Mouse (Mus musculus) gastrocnemius, postnatal 10 days (tissue): Measurements from ENCODE around the gene Snx14. TPM values are rescaled to one million over a fixed set of nuclear protein-coding genes. Genes with fewer than 3 reads are reported as not detected.
"Not testable (repeated sequence)": the region's sequence is repeated elsewhere in the genome, so short reads cannot be mapped to it uniquely, and the experiment has no call there.

Source experiments
- DNase-seq: peaks from one replicate; pipeline ENCODE4 v3.0.0; 2021; ENCODE audit warnings: mixed read lengths
- long read RNA-seq, 2 experiments: library from polyadenylated mRNA; stranded (forward); transcript quantifications; one replicate each; pipeline ENCODE4 v2.0.0; 2021
- total RNA-seq, 2 experiments: library from RNA; stranded (reverse); gene quantifications; 2 replicates each; pipeline ENCODE4 v1.2.3; 2021

Gene Snx14
- 10 to 100 TPM; 17.3 to 19.7 TPM for total RNA-seq
- long read RNA-seq, experiment 1, transcript Snx14-204 (28 exons, 3,109 nt) = minor isoform, 5 of 29 reads
- long read RNA-seq, experiment 1, transcript Snx14-207 (29 exons, 3,082 nt) = major isoform, 21 of 29 reads
- long read RNA-seq, experiment 1, partial matches to known transcripts = 1 of 29 reads
- long read RNA-seq, experiment 1, other reads (novel, unspliced or antisense) = 2 of 29 reads
- long read RNA-seq, experiment 2, transcript Snx14-207 (29 exons, 3,082 nt) = major isoform, 5 of 11 reads
- long read RNA-seq, experiment 2, partial matches to known transcripts = 4 of 11 reads
- long read RNA-seq, experiment 2, other reads (novel, unspliced or antisense) = 0 of 11 reads

GRCm38 (mm10) chr9:88438555-88439237 is at the start of gene Snx14:
Gene Snx14 (minus strand): TSS chr9:88438958.
- DNase-seq = peak; percentile 97

- DNase-seq = no peak
Observed at GRCm38 (mm10) chr9:88484531-88484930, 45.8 kb upstream of the Snx14 start.

- peak; percentile 87 for DNase-seq
Observed at GRCm38 (mm10) chr9:88482829-88483396, 44.2 kb upstream of the Snx14 start.

- peak; percentile 94 for DNase-seq
Observed at GRCm38 (mm10) chr9:88482230-88482828, 43.6 kb upstream of the Snx14 start, which contains the start of gene Syncrip. Gene Syncrip (minus strand): TSS chr9:88482574.

GRCm38 (mm10) chr9:88481791-88482160 is 43.0 kb upstream of the Snx14 start:
- no peak for DNase-seq

GRCm38 (mm10) chr9:88481061-88481790 is 42.5 kb upstream of the Snx14 start:
- DNase-seq = peak; percentile 51

GRCm38 (mm10) chr9:88480120-88480519 is 41.4 kb upstream of the Snx14 start:
- no peak for DNase-seq

- no peak for DNase-seq
Observed at GRCm38 (mm10) chr9:88476138-88476537, 37.4 kb upstream of the Snx14 start.

GRCm38 (mm10) chr9:88461017-88461416 is 22.3 kb upstream of the Snx14 start:
- not testable (repeated sequence) for DNase-seq

GRCm38 (mm10) chr9:88439991-88440390 is 1.2 kb upstream of the Snx14 start:
- no peak for DNase-seq

- DNase-seq = no peak
Observed at GRCm38 (mm10) chr9:88439238-88439600, 461 bp upstream of the Snx14 start.

GRCm38 (mm10) chr9:88438237-88438554 is 562 bp downstream of the Snx14 start:
- DNase-seq = no peak

GRCm38 (mm10) chr9:88437342-88438236 is 1.2 kb downstream of the Snx14 start:
- DNase-seq = no peak

- no peak for DNase-seq
Observed at GRCm38 (mm10) chr9:88424356-88424755, 14.4 kb downstream of the Snx14 start.

GRCm38 (mm10) chr9:88422428-88422827 is 16.3 kb downstream of the Snx14 start:
- no peak for DNase-seq

GRCm38 (mm10) chr9:88416752-88417151 is 22.0 kb downstream of the Snx14 start:
- no peak for DNase-seq

- no peak for DNase-seq
Observed at GRCm38 (mm10) chr9:88409978-88410377, 28.8 kb downstream of the Snx14 start.

GRCm38 (mm10) chr9:88404515-88404914 is 34.2 kb downstream of the Snx14 start:
- DNase-seq = no peak

GRCm38 (mm10) chr9:88404088-88404487 is 34.7 kb downstream of the Snx14 start:
- DNase-seq = peak; percentile 10

- no peak for DNase-seq
Observed at GRCm38 (mm10) chr9:88398461-88398860, 40.3 kb downstream of the Snx14 start.

- DNase-seq = no peak
Observed at GRCm38 (mm10) chr9:88394852-88395251, 43.9 kb downstream of the Snx14 start.
